Mouse (Mus musculus) c-Kit-positive CD71-positive TER-119-positive erythroid progenitor cells, embryonic 14.5 days (primary cell): ENCODE measurements around the gene Brsk1.

Experiments
- DNase-seq: peaks from one replicate; pipeline ENCODE4 v3.0.0-alpha.2; 2013; ENCODE audit warnings: low spot score

The Brsk1 gene

GRCm38 (mm10) chr7:4669156-4669555 is 21.2 kb upstream of the Brsk1 start:
- DNase-seq = no peak

- peak; percentile 88 for DNase-seq
Measured at GRCm38 (mm10) chr7:4670655-4671255, 19.6 kb upstream of the Brsk1 start.

- DNase-seq = no peak
Measured at GRCm38 (mm10) chr7:4671956-4672355, 18.4 kb upstream of the Brsk1 start.

- no peak for DNase-seq
Measured at GRCm38 (mm10) chr7:4674114-4674731, 16.2 kb upstream of the Brsk1 start.

GRCm38 (mm10) chr7:4675200-4675599 is 15.2 kb upstream of the Brsk1 start:
- DNase-seq = no peak

- DNase-seq = no peak
Measured at GRCm38 (mm10) chr7:4683307-4683706, 7.1 kb upstream of the Brsk1 start.

- DNase-seq = no peak
Measured at GRCm38 (mm10) chr7:4684203-4684602, 6.2 kb upstream of the Brsk1 start.

- DNase-seq = peak; percentile 99
Measured at GRCm38 (mm10) chr7:4684632-4685417, 5.6 kb upstream of the Brsk1 start, which contains the start of gene Hspbp1. TSS of gene Hspbp1 (minus strand) at chr7:4685068.

- no peak for DNase-seq
Measured at GRCm38 (mm10) chr7:4690951-4691653, 698 bp downstream of the Brsk1 start.

GRCm38 (mm10) chr7:4693004-4693403 is 2.6 kb downstream of the Brsk1 start:
- no peak for DNase-seq

GRCm38 (mm10) chr7:4702334-4702733 is 11.9 kb downstream of the Brsk1 start:
- no peak for DNase-seq

- no peak for DNase-seq
Measured at GRCm38 (mm10) chr7:4703195-4703594, 12.8 kb downstream of the Brsk1 start.

GRCm38 (mm10) chr7:4705098-4705497 is 14.7 kb downstream of the Brsk1 start:
- DNase-seq = peak; percentile 45

GRCm38 (mm10) chr7:4712594-4712993 is 22.2 kb downstream of the Brsk1 start:
- no peak for DNase-seq

GRCm38 (mm10) chr7:4716955-4717354 is 26.6 kb downstream of the Brsk1 start:
- DNase-seq = no peak

GRCm38 (mm10) chr7:4719276-4719675 is 28.9 kb downstream of the Brsk1 start:
- no peak for DNase-seq

GRCm38 (mm10) chr7:4723508-4723907 is 33.1 kb downstream of the Brsk1 start:
- no peak for DNase-seq

- no peak for DNase-seq
Measured at GRCm38 (mm10) chr7:4724359-4724758, 34.0 kb downstream of the Brsk1 start.

- DNase-seq = no peak
Measured at GRCm38 (mm10) chr7:4725169-4725568, 34.8 kb downstream of the Brsk1 start, which contains the start of gene Tmem150b. TSS of gene Tmem150b (minus strand) at chr7:4725249.

- DNase-seq = no peak
Measured at GRCm38 (mm10) chr7:4731090-4731489, 40.7 kb downstream of the Brsk1 start.

GRCm38 (mm10) chr7:4732968-4733392 is 42.6 kb downstream of the Brsk1 start:
- DNase-seq = no peak

- DNase-seq = no peak
Measured at GRCm38 (mm10) chr7:4739041-4739543, 48.7 kb downstream of the Brsk1 start.
